Mouse (Mus musculus) embryonic facial prominence, embryonic 12.5 days (tissue): ENCODE results near the gene Tmeff2. TPM values are rescaled to one million over a fixed set of nuclear protein-coding genes. Genes with fewer than 3 reads are reported as not detected.

Source experiments
- ATAC-seq: fragments of 200-750 bp; cut with Nextera tagmentation; 2 replicates; pipeline ENCODE4 v1.8.0; 2017; ENCODE audit not compliant: insufficient number of reproducible peaks, insufficient read depth, low FRiP score, low TSS enrichment
- H3K27ac ChIP-seq: fragments of 300-500 bp; sonication (generic); 2 replicates; pipeline ENCODE4 v1.5.1; 2016; ENCODE audit warnings: mild to moderate bottlenecking
- H3K27me3 ChIP-seq: fragments of 300-500 bp; sonication (generic); 2 replicates; pipeline ENCODE4 v1.6.1; 2016; ENCODE audit warnings: mild to moderate bottlenecking, moderate library complexity
- H3K36me3 ChIP-seq: fragments of 300-500 bp; sonication (generic); 2 replicates; pipeline ENCODE4 v1.6.1; 2016; ENCODE audit warnings: mild to moderate bottlenecking
- H3K4me1 ChIP-seq: fragments of 300-500 bp; sonication (generic); 2 replicates; pipeline ENCODE4 v1.6.1; 2016
- H3K4me2 ChIP-seq: fragments of 300-500 bp; sonication (generic); replicated peaks from 2 replicates; pipeline ENCODE4 v1.6.1; 2016; ENCODE audit warnings: mild to moderate bottlenecking, moderate library complexity
- H3K4me3 ChIP-seq: fragments of 300-500 bp; sonication (generic); 2 replicates; pipeline ENCODE4 v1.5.1; 2016; ENCODE audit warnings: mild to moderate bottlenecking
- H3K9ac ChIP-seq: fragments of 300-500 bp; sonication (generic); 2 replicates; pipeline ENCODE4 v1.6.1; 2016; ENCODE audit warnings: mild to moderate bottlenecking, moderate library complexity
- H3K9me3 ChIP-seq: fragments of 300-500 bp; sonication (generic); 2 replicates; pipeline ENCODE4 v1.6.1; 2016; ENCODE audit warnings: mild to moderate bottlenecking, moderate library complexity
- WGBS: fragments of 180-500 bp; shearing (Covaris S2); methylation state at CpG from one replicate; pipeline ENCODE4 v1.1.7; 2016; 5-methylcytosine and 5-hydroxymethylcytosine counted together
- polyA plus RNA-seq: library from polyadenylated mRNA; unstranded; fragments of >200 nt; fragmentation: Nextera tagmentation; extraction: Ambion mirVana; gene quantifications from 2 replicates; pipeline ENCODE4 v1.2.1, GENCODE M21; 2016

Gene Tmeff2
- polyA plus RNA-seq, 1 experiment from 2014 or later = 12.4 TPM

DNA sequence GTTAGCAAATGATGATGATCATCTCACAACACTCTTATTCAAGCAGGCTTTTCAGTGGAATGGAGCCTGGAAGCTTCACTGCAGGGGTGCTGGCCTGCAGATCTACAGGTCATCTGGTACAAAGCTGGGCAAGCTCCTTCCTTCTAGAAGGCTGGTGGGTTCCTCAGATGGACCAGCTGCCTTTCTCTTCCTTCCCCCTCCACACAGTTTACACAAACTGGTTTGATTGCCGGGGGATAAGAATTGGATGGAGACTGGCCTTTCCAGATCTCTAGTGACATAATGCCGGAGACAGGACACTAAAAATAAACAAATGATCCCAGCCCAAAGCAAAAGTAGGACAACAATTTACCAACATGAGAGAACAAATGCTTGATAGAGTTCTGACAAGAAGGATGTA is 188.5 kb downstream of the Tmeff2 start:
- Histone ChIP-seq H3K36me3 (no peaks in the 10 kb centered on the region), H3K4me3 (no peak overlapping the region), H3K27me3 (no peaks in the 10 kb centered on the region), H3K9me3 (no peaks in the 10 kb centered on the region), H3K9ac (no peak overlapping the region), H3K4me2 (no peak overlapping the region), H3K4me1 (no peaks in the 10 kb centered on the region), H3K27ac (no peak overlapping the region)
- WGBS = 57% methylated on average over 2 of the region's 2 CpGs
- ATAC-seq = no peak

DNA sequence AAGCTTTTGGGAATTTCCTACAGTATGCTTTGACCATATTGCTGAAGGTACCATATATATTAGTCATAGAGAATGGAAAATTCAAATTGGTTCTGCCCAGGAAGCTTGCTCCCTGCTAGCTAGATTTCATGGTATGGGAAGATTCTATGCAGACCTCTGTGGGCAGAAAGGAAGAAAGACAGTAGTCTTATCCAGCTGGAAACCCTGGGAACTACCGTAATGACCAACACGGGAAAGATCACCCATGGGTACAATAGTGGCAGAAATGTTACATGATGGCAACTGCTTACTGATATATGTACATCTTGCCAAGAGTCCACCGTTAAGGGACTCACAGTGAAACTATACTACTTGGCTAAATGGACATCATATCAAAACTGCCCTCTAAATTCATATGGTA is 189.4 kb downstream of the Tmeff2 start:
- H3K4me2 ChIP-seq = no peak overlapping the region
- 90% methylated on average over 3 of the region's 3 CpGs for WGBS
- H3K4me3 ChIP-seq = no peak overlapping the region
- H3K9me3 ChIP-seq = no peaks in the 10 kb centered on the region
- no peaks in the 10 kb centered on the region for H3K36me3 ChIP-seq
- no peaks in the 10 kb centered on the region for H3K4me1 ChIP-seq
- H3K27ac ChIP-seq = no peak overlapping the region
- no peak overlapping the region for H3K9ac ChIP-seq
- ATAC-seq = no peak
- no peaks in the 10 kb centered on the region for H3K27me3 ChIP-seq

GRCm38 (mm10) chr1:51090212-51090761 is 189.8 kb downstream of the Tmeff2 start:
- 65% methylated on average over 4 of the region's 4 CpGs for WGBS
- Histone ChIP-seq H3K36me3 (no peaks in the 10 kb centered on the region), H3K4me3 (no peak overlapping the region), H3K27me3 (no peaks in the 10 kb centered on the region), H3K4me1 (no peaks in the 10 kb centered on the region), H3K9ac (no peak overlapping the region), H3K4me2 (no peak overlapping the region), H3K9me3 (no peaks in the 10 kb centered on the region), H3K27ac (no peak overlapping the region)
- ATAC-seq = no peak

- Histone ChIP-seq H3K4me2 (no peak overlapping the region), H3K36me3 (no peaks in the 10 kb centered on the region), H3K4me1 (no peaks in the 10 kb centered on the region), H3K27me3 (no peaks in the 10 kb centered on the region), H3K27ac (no peak overlapping the region), H3K4me3 (no peak overlapping the region), H3K9ac (no peak overlapping the region), H3K9me3 (no peaks in the 10 kb centered on the region)
- ATAC-seq = no peak
- 77% methylated on average over 2 of the region's 2 CpGs for WGBS
Measured at GRCm38 (mm10) chr1:51094713-51095112, 194.3 kb downstream of the Tmeff2 start.

- WGBS = 77% methylated on average over 4 of the region's 4 CpGs
- H3K27ac ChIP-seq = no peak overlapping the region
- H3K36me3 ChIP-seq = no peaks in the 10 kb centered on the region
- no peak overlapping the region for H3K4me3 ChIP-seq
- H3K9ac ChIP-seq = no peak overlapping the region
- H3K27me3 ChIP-seq = no peaks in the 10 kb centered on the region
- no peaks in the 10 kb centered on the region for H3K4me1 ChIP-seq
- no peaks in the 10 kb centered on the region for H3K9me3 ChIP-seq
- H3K4me2 ChIP-seq = no peak overlapping the region
- no peak for ATAC-seq
Measured at GRCm38 (mm10) chr1:51096848-51097598, 196.6 kb downstream of the Tmeff2 start.

DNA sequence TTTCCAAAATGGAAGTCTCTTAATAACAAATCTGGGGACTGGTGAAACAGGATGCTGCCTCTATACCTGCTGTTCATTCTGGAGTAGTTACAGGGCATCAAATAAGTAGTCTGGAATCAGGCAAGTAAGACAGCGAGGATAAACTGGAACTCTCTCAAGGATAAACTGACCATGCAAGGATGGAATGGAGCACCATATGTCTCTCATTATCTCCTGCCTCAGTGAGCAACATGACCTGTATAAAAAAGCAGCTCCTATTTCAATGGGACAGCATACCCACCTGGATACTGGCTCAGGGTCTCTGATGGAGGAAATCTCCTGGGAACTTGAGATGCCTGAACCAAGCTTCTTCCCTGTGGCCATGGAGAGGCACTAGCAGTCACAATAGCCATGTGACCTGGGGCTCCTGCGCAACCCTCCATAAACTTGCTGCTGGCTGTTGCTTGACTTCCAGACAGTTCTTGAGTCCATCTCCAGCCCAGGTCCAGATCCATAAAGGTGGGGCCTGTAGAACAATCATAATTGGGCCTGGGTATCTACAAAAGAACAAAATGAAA is 200.7 kb downstream of the Tmeff2 start:
- Histone ChIP-seq H3K9me3 (no peaks in the 10 kb centered on the region), H3K4me2 (no peak overlapping the region), H3K36me3 (no peaks in the 10 kb centered on the region), H3K27ac (no peak overlapping the region), H3K9ac (no peak overlapping the region), H3K27me3 (no peaks in the 10 kb centered on the region), H3K4me1 (no peaks in the 10 kb centered on the region), H3K4me3 (no peak overlapping the region)
- no peak for ATAC-seq
- WGBS = 65% methylated on average over 2 of the region's 2 CpGs

GRCm38 (mm10) chr1:51104698-51105097 is 204.3 kb downstream of the Tmeff2 start:
- Histone ChIP-seq H3K4me1 (no peaks in the 10 kb centered on the region), H3K9me3 (no peaks in the 10 kb centered on the region), H3K4me3 (no peak overlapping the region), H3K36me3 (no peaks in the 10 kb centered on the region), H3K4me2 (no peak overlapping the region), H3K27ac (no peak overlapping the region), H3K9ac (no peak overlapping the region), H3K27me3 (no peaks in the 10 kb centered on the region)
- no peak for ATAC-seq
- 43% methylated on average over 2 of the region's 2 CpGs for WGBS

DNA sequence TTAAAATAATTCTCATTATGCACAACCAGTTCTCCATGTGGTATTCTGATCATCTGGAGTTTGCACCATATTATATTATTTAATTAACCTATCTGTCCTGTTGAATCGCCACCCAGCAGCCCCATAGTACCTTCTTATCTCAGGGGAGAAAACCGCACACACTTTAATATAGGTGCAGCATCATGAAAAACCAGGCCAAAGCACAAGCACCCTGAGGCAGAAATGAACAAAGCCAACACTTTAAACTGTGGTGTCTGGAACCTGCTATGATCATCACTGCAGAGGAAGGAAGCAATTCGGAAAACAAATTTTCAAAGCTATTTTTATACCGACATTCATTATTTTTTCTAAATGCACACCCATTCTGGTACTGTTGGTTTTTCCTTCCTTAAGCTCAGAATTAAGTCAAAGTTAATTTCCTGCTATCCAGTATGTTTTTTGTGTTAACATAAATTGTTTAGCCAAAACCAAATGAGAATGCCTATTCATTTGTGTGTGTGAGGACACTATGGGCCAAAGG is 206.0 kb downstream of the Tmeff2 start:
- H3K4me1 ChIP-seq = no peaks in the 10 kb centered on the region
- H3K9ac ChIP-seq = no peak overlapping the region
- 58% methylated on average over 4 of the region's 4 CpGs for WGBS
- H3K4me3 ChIP-seq = no peak overlapping the region
- H3K4me2 ChIP-seq = no peak overlapping the region
- no peaks in the 10 kb centered on the region for H3K27me3 ChIP-seq
- no peaks in the 10 kb centered on the region for H3K36me3 ChIP-seq
- H3K27ac ChIP-seq = no peak overlapping the region
- no peaks in the 10 kb centered on the region for H3K9me3 ChIP-seq
- ATAC-seq = no peak

DNA sequence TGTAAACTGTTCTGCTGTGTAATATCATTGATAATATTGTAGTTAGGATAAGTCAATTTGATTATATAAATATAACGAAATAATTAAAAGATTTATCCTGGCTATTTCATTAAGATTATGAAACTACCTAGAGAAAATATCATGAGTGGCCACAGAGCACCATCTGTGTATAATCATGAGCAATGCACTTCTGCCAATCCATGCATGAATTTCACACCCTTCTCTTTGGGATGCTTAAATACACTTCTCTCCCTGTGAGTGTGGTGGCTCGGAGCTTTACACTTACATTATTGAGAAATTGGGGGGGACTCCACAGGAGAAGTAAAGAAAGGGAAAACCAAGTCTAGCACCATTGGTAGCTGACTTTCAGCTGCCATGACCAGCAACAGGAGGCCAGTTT is 206.9 kb downstream of the Tmeff2 start:
- Histone ChIP-seq H3K4me3 (no peak overlapping the region), H3K9me3 (no peaks in the 10 kb centered on the region), H3K9ac (no peak overlapping the region), H3K4me1 (no peaks in the 10 kb centered on the region), H3K27me3 (no peaks in the 10 kb centered on the region), H3K36me3 (no peaks in the 10 kb centered on the region), H3K27ac (no peak overlapping the region), H3K4me2 (no peak overlapping the region)
- WGBS = 59% methylated on average over 2 of the region's 2 CpGs
- ATAC-seq = no peak

GRCm38 (mm10) chr1:51114721-51115120 is 214.3 kb downstream of the Tmeff2 start:
- no peak for ATAC-seq

GRCm38 (mm10) chr1:51115761-51116160 is 215.3 kb downstream of the Tmeff2 start:
- ATAC-seq = no peak
- H3K4me3 ChIP-seq = no peak overlapping the region
- no peak overlapping the region for H3K9ac ChIP-seq
- H3K27ac ChIP-seq = no peak overlapping the region
- 93% methylated on average over 5 of the region's 5 CpGs for WGBS
- no peak overlapping the region for H3K4me2 ChIP-seq
- H3K27me3 ChIP-seq = no peaks in the 10 kb centered on the region
- no peaks in the 10 kb centered on the region for H3K36me3 ChIP-seq
- no peaks in the 10 kb centered on the region for H3K4me1 ChIP-seq
- no peaks in the 10 kb centered on the region for H3K9me3 ChIP-seq

More at GRCm38 (mm10) chr1:51114721-51115120, 214.3 kb downstream of the Tmeff2 start:
- WGBS = 86% methylated on average over 5 of the region's 5 CpGs
- Histone ChIP-seq H3K4me1 (no peaks in the 10 kb centered on the region), H3K9ac (no peak overlapping the region), H3K27me3 (no peaks in the 10 kb centered on the region), H3K27ac (no peak overlapping the region), H3K4me2 (no peak overlapping the region), H3K9me3 (no peaks in the 10 kb centered on the region), H3K4me3 (no peak overlapping the region), H3K36me3 (no peaks in the 10 kb centered on the region)

DNA sequence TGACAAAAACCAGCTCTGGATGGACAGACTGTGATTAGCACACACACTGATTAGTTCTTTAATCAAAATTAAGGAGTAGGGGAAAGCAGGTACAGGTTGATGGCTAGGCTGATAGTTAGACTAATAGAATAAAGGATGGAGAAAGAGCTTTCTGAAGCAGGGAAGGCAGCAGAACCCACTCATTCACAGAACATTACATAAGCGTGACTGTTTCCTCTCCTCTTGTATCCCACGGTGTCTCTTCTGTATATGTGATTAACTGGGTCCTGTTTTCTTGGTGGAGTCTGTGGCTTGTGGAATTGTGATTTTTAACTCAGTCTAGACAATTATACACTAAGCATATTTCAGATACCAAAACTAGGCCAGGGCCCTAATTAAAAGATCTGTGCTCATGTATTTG is 217.4 kb downstream of the Tmeff2 start:
- ATAC-seq = no peak
- Histone ChIP-seq H3K9me3 (no peaks in the 10 kb centered on the region), H3K9ac (no peak overlapping the region), H3K27me3 (no peaks in the 10 kb centered on the region), H3K4me2 (no peak overlapping the region), H3K4me3 (no peak overlapping the region), H3K36me3 (no peaks in the 10 kb centered on the region), H3K27ac (no peak overlapping the region), H3K4me1 (no peaks in the 10 kb centered on the region)
- 71% methylated on average over 2 of the region's 2 CpGs for WGBS
